Mouse (Mus musculus): ENCODE results near the gene Cwc25. TPM values are rescaled to one million over a fixed set of nuclear protein-coding genes. Genes with fewer than 3 reads are reported as not detected.
"Not testable (repeated sequence)": the region's sequence is repeated elsewhere in the genome, so short reads cannot be mapped to it uniquely, and the experiment has no call there.

Cwc25 gene
- polyA plus RNA-seq, 1 experiment from 2014 or later: 18.0 TPM

GRCm38 (mm10) chr11:97799994-97800690 is 33.8 kb upstream of the Cwc25 start:
- ATAC-seq: peak; percentile 58
- 0% methylated on average over 27 of the region's 43 CpGs for WGBS
- H3K4me1 ChIP-seq: peaks cover 40% of the 10 kb centered on the region
- H3K4me2 ChIP-seq: peak overlapping the region; percentile 66
- H3K27ac ChIP-seq: peak overlapping the region; percentile 97
- H3K9ac ChIP-seq: peak overlapping the region; percentile 98
- H3K27me3 ChIP-seq: no peaks in the 10 kb centered on the region
- H3K4me3 ChIP-seq: peak overlapping the region; percentile 94
- no peaks in the 10 kb centered on the region for H3K9me3 ChIP-seq (replicated peaks)
- no peaks in the 10 kb centered on the region for H3K36me3 ChIP-seq (ENCODE audit: poor library complexity, severe bottlenecking)

- Histone ChIP-seq H3K4me3 (peak overlapping the region; percentile 94), H3K4me1 (peaks cover 32% of the 10 kb centered on the region), H3K27ac (peak overlapping the region; percentile 97), H3K27me3 (no peaks in the 10 kb centered on the region), H3K9ac (peak overlapping the region; percentile 98), H3K36me3 (ENCODE audit: poor library complexity, severe bottlenecking) (no peaks in the 10 kb centered on the region), H3K4me2 (peak overlapping the region; percentile 66), H3K9me3 (replicated peaks) (no peaks in the 10 kb centered on the region)
- under 1% methylated on average over 70 of the region's 71 CpGs for WGBS
- ATAC-seq: peak; percentile 83
Observed at GRCm38 (mm10) chr11:97799146-97799993, 33.0 kb upstream of the Cwc25 start.

- peak; percentile 61 for ATAC-seq
Observed at GRCm38 (mm10) chr11:97798782-97799145, 32.4 kb upstream of the Cwc25 start, which contains the start of gene Lasp1. Lasp1 (plus strand) TSS chr11:97799000.

GRCm38 (mm10) chr11:97798083-97798435 is 31.7 kb upstream of the Cwc25 start:
- Histone ChIP-seq H3K27me3 (no peaks in the 10 kb centered on the region), H3K9ac (no peak overlapping the region), H3K4me2 (peak overlapping the region; percentile 66), H3K4me1 (peaks cover 24% of the 10 kb centered on the region), H3K27ac (no peak overlapping the region), H3K9me3 (replicated peaks) (peaks cover 4% of the 10 kb centered on the region), H3K36me3 (ENCODE audit: poor library complexity, severe bottlenecking) (no peaks in the 10 kb centered on the region), H3K4me3 (0 out of 2 replicates have a peak overlapping the region, but pooled peaks have one; percentile 3)
- no peak for ATAC-seq
- 34% methylated on average over 8 of the region's 8 CpGs for WGBS

More at GRCm38 (mm10) chr11:97798782-97799145, 32.4 kb upstream of the Cwc25 start, which contains the start of gene Lasp1:
- H3K4me2 ChIP-seq: peak within 1 kb of the TSS; percentile 66
- no peaks in the 10 kb centered on the region for H3K9me3 ChIP-seq (replicated peaks)
- H3K36me3 ChIP-seq (ENCODE audit: poor library complexity, severe bottlenecking): no peaks in the 10 kb centered on the region
- H3K4me3 ChIP-seq: peak within 1 kb of the TSS; percentile 94
- peak within 1 kb of the TSS; percentile 97 for H3K27ac ChIP-seq
- H3K9ac ChIP-seq: peak within 1 kb of the TSS; percentile 98
- peaks cover 26% of the 10 kb centered on the region for H3K4me1 ChIP-seq
- WGBS: under 1% methylated on average over 11 of the region's 11 CpGs
- no peaks in the 10 kb centered on the region for H3K27me3 ChIP-seq

GRCm38 (mm10) chr11:97797369-97798082 is 31.2 kb upstream of the Cwc25 start:
- no peak for ATAC-seq
- H3K4me3 ChIP-seq: no peak overlapping the region

GRCm38 (mm10) chr11:97796910-97797309 is 30.6 kb upstream of the Cwc25 start:
- Histone ChIP-seq H3K4me1 (peaks cover 17% of the 10 kb centered on the region), H3K4me2 (no peak overlapping the region; the same call in 1 of the 2 replicates), H3K27me3 (no peaks in the 10 kb centered on the region), H3K36me3 (ENCODE audit: poor library complexity, severe bottlenecking) (no peaks in the 10 kb centered on the region), H3K9ac (no peak overlapping the region), H3K27ac (no peak overlapping the region), H3K4me3 (no peak overlapping the region), H3K9me3 (replicated peaks) (peaks cover 4% of the 10 kb centered on the region)
- WGBS: 3% methylated on average over 6 of the region's 6 CpGs
- no peak for ATAC-seq

More at GRCm38 (mm10) chr11:97797369-97798082, 31.2 kb upstream of the Cwc25 start:
- H3K9me3 ChIP-seq (replicated peaks): peaks cover 4% of the 10 kb centered on the region
- no peak overlapping the region for H3K9ac ChIP-seq
- no peak overlapping the region for H3K27ac ChIP-seq
- 66% methylated on average over 15 of the region's 15 CpGs for WGBS
- H3K36me3 ChIP-seq (ENCODE audit: poor library complexity, severe bottlenecking): no peaks in the 10 kb centered on the region
- peaks cover 24% of the 10 kb centered on the region for H3K4me1 ChIP-seq
- H3K4me2 ChIP-seq: no peak overlapping the region
- no peaks in the 10 kb centered on the region for H3K27me3 ChIP-seq

- H3K4me3 ChIP-seq: no peak overlapping the region
- no peak overlapping the region for H3K27ac ChIP-seq
- H3K9ac ChIP-seq: no peak overlapping the region
- ATAC-seq: no peak
- no peaks in the 10 kb centered on the region for H3K27me3 ChIP-seq
- no peak overlapping the region for H3K4me2 ChIP-seq
- 12% methylated on average over 2 of the region's 2 CpGs for WGBS
- peaks cover 1% of the 10 kb centered on the region; the same call in 1 of the 2 replicates for H3K4me1 ChIP-seq
- peaks cover 4% of the 10 kb centered on the region for H3K9me3 ChIP-seq (replicated peaks)
- no peaks in the 10 kb centered on the region for H3K36me3 ChIP-seq (ENCODE audit: poor library complexity, severe bottlenecking)
Observed at GRCm38 (mm10) chr11:97793165-97793564, 26.8 kb upstream of the Cwc25 start.

GRCm38 (mm10) chr11:97790778-97791438 is 24.6 kb upstream of the Cwc25 start:
- not testable (repeated sequence) for H3K4me2 ChIP-seq; H3K9ac ChIP-seq; H3K4me3 ChIP-seq; H3K27me3 ChIP-seq; H3K9me3 ChIP-seq (replicated peaks); H3K4me1 ChIP-seq; H3K27ac ChIP-seq; ATAC-seq; H3K36me3 ChIP-seq (ENCODE audit: poor library complexity, severe bottlenecking)
- 73% methylated on average over 2 of the region's 2 CpGs for WGBS

GRCm38 (mm10) chr11:97789727-97790126 is 23.4 kb upstream of the Cwc25 start:
- no peaks in the 10 kb centered on the region for H3K4me1 ChIP-seq
- H3K27ac ChIP-seq: no peak overlapping the region
- no peaks in the 10 kb centered on the region for H3K36me3 ChIP-seq (ENCODE audit: poor library complexity, severe bottlenecking)
- no peaks in the 10 kb centered on the region for H3K27me3 ChIP-seq
- no peak overlapping the region for H3K4me2 ChIP-seq
- no peak overlapping the region for H3K9ac ChIP-seq
- no peak for ATAC-seq
- H3K9me3 ChIP-seq (replicated peaks): peaks cover 4% of the 10 kb centered on the region
- H3K4me3 ChIP-seq: no peak overlapping the region
- WGBS: 84% methylated on average over 5 of the region's 5 CpGs

GRCm38 (mm10) chr11:97787961-97788360 is 21.6 kb upstream of the Cwc25 start:
- Histone ChIP-seq H3K4me1 (peaks cover 5% of the 10 kb centered on the region), H3K4me3 (no peak overlapping the region), H3K9ac (no peak overlapping the region), H3K9me3 (replicated peaks) (no peaks in the 10 kb centered on the region), H3K4me2 (no peak overlapping the region), H3K36me3 (ENCODE audit: poor library complexity, severe bottlenecking) (no peaks in the 10 kb centered on the region), H3K27me3 (no peaks in the 10 kb centered on the region), H3K27ac (no peak overlapping the region)
- 93% methylated on average over 3 of the region's 3 CpGs for WGBS
- no peak for ATAC-seq

GRCm38 (mm10) chr11:97782564-97782895 is 16.2 kb upstream of the Cwc25 start:
- WGBS: under 1% methylated on average over 10 of the region's 10 CpGs
- ATAC-seq: no peak; the same call in 1 of the 2 replicates
- peaks cover 34% of the 10 kb centered on the region for H3K36me3 ChIP-seq (ENCODE audit: poor library complexity, severe bottlenecking)
- peak overlapping the region; percentile 65 for H3K9ac ChIP-seq
- peak overlapping the region; percentile 41 for H3K27ac ChIP-seq
- H3K9me3 ChIP-seq (replicated peaks): no peaks in the 10 kb centered on the region
- H3K4me2 ChIP-seq: peak overlapping the region; percentile 90
- no peaks in the 10 kb centered on the region for H3K27me3 ChIP-seq
- peaks cover 35% of the 10 kb centered on the region for H3K4me1 ChIP-seq
- peak overlapping the region; percentile 96 for H3K4me3 ChIP-seq
